Mouse (Mus musculus) lung, adult 2 months (tissue): ENCODE results near the gene Tmem54. TPM values are rescaled to one million over a fixed set of nuclear protein-coding genes. Genes with fewer than 3 reads are reported as not detected.
A peak's percentile ranks its signal among the peaks of the same experiment; 100 is the strongest.

Experiments used
- DNase-seq: peaks from one replicate; pipeline ENCODE4 v3.0.0; 2022
- H3K4me1 ChIP-seq: fragments of 200-500 bp; 2 replicates; pipeline ENCODE4 v1.6.1; 2011; ENCODE audit warnings: low read length; ENCODE audit not compliant: control insufficient read depth, insufficient read depth
- H3K4me3 ChIP-seq: fragments of 200-500 bp; replicated peaks from 2 replicates; pipeline ENCODE3; 2011; ENCODE audit warnings: low read depth, mild to moderate bottlenecking, control low read depth, low read length; ENCODE audit errors: extremely low read depth
- CTCF ChIP-seq: fragments of 200-500 bp; IDR thresholded peaks from 2 replicates; pipeline ENCODE4 v1.5.1; 2011; ENCODE audit warnings: mild to moderate bottlenecking, low read length, control low read depth; ENCODE audit not compliant: insufficient read depth
- POLR2A ChIP-seq: fragments of 200-500 bp; IDR thresholded peaks from 2 replicates; pipeline ENCODE4 v1.6.1; 2011; ENCODE audit warnings: low read depth, mild to moderate bottlenecking, control low read depth, low read length, borderline replicate concordance; ENCODE audit errors: extremely low read depth
- WGBS: fragments of 180-500 bp; shearing (Covaris S2); methylation state at CpG from one replicate; pipeline ENCODE4 v1.1.7; 2018; 5-methylcytosine and 5-hydroxymethylcytosine counted together
- polyA plus RNA-seq: library from polyadenylated mRNA; depleted of rRNA; stranded (reverse); fragments of >200 nt; gene quantifications from 2 replicates; pipeline ENCODE4 v1.2.3, GENCODE M21; 2012

The Tmem54 gene
- polyA plus RNA-seq, 1 experiment, result 39.0 TPM

DNA sequence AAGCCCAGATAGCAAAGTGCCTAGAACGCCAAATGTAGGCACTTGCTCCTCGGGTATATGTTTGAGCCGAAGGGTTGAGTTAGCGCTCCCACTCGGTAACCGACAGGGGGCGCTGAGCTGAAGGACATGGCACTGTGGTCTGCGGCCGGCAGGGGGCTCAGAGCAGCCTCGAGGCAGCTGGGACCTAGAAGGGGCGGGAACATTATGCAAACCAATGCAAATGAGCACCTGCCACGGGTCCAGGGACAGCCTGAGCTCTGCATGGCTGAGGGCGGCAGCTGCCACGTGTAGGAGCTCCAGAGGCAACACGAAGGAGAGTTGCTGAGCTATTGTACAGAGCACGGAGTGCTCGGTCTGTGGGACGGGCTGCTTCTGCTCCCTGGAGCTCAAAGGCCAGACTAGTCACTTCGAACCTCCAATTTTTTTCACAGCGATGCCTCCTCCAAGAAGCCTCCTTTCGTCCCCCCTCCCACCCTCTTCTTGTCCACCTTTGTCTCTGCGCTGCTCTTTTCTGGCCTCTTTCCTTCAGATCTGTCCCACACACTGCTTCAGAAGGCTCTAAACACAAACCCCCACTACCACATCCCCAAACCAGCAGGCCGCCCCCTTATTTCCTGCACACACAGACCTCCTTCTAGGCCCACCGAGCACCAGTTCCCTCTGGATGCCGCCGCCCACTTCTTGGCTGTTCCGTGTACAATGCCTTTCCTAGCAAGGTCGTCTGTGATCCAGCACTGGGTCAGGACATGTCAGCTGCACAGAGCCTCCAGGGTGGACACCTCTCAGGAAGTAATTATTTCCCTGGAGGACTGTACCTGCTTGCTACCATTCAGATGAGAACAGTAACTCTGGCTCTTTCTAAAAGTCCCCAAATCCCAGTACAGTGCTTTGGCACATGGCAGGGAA is 8.0 kb downstream of the Tmem54 start:
- Histone ChIP-seq H3K4me3 (no peak overlapping the region), H3K4me1 (no peaks in the 10 kb centered on the region)
- no peak for TF ChIP-seq POLR2A
- TF ChIP-seq CTCF, result peak; percentile 61
- no peak for DNase-seq
- 34% methylated on average over 28 of the region's 28 CpGs for WGBS

DNA sequence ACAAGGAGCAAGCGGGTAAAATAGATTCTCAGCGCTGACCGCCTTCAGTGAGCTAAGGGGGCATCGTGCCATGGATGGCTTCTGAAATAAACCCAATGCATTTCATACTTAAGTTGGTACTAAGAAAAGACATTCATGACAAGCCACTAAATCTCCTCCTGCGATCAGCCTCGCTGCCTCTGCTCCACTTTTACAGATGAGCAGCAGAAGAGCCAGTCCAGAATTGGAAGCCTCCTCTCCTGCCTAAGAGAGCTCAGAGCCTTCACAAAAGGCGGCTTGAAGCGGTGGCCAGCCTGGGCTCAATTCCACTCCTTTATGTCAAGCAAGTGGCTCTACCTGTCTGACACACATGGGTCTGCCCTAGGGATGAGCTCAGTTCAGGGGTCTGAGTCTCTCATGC is 11.4 kb downstream of the Tmem54 start:
- DNase-seq, result no peak
- WGBS, result 93% methylated on average over 8 of the region's 8 CpGs
- TF ChIP-seq POLR2A, result no peak
- no peak for TF ChIP-seq CTCF
- Histone ChIP-seq H3K4me3 (no peak overlapping the region), H3K4me1 (no peaks in the 10 kb centered on the region)

DNA sequence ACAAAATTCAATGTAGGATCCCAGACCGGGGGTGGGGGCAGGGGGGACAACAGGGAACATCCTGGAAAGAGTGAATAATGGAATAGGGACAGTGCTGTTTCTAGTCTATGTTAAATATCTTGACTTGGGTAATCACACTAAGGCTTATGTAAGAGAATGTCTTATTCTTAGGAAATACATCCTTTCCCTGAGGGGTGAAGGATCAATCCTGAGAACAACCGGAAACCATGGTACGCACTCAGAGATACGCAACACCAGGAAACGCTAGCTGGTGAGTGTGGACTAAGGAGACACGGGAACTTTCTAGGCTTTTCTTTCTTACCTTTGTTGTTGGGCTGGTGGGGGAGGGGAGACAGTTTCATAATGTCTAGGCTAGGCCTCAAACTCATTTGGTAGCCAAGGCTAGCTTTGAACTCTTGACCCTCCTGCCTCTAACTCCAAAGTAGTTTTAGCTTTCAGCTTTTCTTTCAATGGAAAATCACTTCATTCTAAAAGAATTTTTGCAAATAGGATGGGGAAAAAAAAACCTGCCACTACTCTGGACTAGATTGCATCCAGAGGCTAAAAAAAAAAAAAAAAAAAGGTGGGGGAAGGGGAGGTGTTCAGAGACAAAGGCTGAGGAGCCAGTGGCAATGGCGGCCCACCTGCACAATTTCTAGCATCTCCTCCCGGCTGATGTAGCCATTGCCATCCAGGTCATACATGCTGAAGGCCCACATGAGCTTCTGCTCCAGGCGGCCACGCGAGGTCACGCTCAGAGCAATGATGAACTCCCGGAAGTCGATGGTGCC is 12.6 kb downstream of the Tmem54 start:
- WGBS, result 75% methylated on average over 14 of the region's 14 CpGs
- H3K4me3 ChIP-seq, result no peak overlapping the region
- TF ChIP-seq POLR2A (no peak), CTCF (no peak)

DNA sequence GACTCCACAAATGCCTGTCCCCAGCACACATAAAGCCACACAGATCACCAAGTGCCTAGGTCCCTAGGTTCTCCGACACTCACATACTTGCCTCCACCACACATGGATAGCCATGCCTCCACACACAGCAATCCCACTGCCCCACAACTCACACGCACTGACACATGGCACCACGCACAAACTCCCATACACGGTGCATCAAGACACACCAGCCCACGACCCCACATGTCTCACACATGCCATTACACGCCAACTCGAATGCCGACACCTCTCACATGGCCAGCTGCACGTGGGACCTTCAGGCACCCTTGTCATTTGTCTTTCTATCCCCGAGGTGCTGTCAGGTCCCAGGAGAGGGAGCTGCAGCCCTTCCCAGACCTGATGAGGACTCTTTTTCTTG is 14.4 kb downstream of the Tmem54 start:
- no peak for TF ChIP-seq POLR2A
- no peak for TF ChIP-seq CTCF
- H3K4me1 ChIP-seq, result no peaks in the 10 kb centered on the region
- 70% methylated on average over 10 of the region's 10 CpGs for WGBS
- DNase-seq, result no peak
- H3K4me3 ChIP-seq, result no peak overlapping the region

More for the DNA sequence above, 12.6 kb downstream of the Tmem54 start:
- DNase-seq, result no peak
- no peaks in the 10 kb centered on the region for H3K4me1 ChIP-seq

DNA sequence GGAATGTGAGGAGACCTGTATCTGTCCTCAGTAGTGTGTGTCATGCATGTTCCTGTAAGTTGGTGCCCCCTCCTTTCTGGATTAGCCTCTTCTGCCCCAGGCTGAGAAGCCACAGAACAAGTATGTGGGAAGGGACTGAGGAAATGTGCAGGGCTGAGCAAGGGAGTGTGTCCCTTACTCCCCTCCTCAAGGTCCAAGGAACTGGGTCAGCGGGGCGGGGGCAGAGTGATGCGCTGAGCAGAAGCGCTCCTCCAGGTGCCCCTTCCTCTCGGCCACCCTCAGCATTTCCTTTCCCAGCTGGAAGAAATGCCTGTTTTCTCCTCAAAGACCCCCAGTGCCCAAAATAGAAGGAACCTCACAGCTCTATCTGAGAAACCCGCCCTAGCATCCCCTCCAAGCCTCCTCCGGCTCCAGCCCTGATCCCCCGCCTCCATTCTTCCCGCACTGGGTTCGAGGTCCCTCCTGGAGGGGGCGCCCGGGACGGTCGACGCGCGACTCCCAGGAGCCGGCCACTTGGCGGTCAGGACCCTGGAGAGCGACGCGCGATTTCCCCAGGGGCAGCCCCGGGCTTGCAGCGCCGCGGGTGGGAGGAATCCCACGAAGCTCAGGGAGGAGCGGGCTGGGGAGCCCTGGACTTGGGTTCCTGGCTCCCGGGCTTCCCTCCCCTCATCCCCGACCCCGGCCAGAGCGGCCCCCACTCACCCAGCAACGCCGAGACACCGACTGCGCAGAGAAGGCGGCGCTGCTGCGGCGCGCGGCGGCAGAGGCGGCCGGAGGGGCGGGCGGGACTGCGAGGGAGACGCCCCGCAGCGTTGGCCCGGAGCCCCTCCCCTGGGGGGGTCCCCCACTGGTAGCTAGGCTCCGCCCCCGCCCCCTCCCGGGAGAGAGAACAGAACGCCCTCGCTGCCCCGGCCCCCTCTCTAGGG is 15.4 kb downstream of the Tmem54 start:
- Histone ChIP-seq H3K4me1 (no peaks in the 10 kb centered on the region), H3K4me3 (no peak overlapping the region)
- TF ChIP-seq CTCF (no peak), POLR2A (no peak)
- WGBS, result 2% methylated on average over 59 of the region's 59 CpGs
- peak; percentile 41 for DNase-seq

DNA sequence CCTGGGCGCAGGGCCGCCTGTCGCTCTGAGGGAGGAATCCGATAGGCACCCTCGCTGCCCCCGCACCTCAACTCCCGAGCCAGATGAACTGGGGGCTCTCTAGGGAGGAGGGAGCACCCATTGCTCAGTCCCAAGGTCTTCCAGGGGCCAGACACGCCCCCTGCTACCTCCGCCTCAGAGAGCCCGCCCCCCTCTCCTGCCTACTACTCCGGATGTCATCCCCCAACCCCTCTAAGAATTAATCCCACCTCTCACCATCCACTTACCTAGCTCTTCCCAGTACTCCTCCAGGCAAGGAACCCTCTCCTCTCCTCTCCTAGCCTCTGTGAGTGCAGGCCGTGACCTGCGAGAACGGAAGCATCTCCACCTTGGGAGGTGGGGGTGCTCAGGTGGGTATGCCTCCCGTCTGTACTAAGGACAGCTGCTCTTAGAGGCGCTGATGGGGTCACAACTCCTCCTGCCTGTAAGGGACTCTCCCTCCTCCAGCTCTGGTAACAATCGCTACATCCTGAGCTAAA is 16.3 kb downstream of the Tmem54 start, which contains the start of gene Hpca:
TSS of gene Hpca (minus strand) at position 468 of the 518 bp plus-strand sequence.
- no peaks in the 10 kb centered on the region for H3K4me1 ChIP-seq
- no peak for DNase-seq
- no peak for TF ChIP-seq CTCF
- no peak for TF ChIP-seq POLR2A
- WGBS, result 3% methylated on average over 17 of the region's 17 CpGs
- H3K4me3 ChIP-seq, result no peak within 1 kb of the TSS

DNA sequence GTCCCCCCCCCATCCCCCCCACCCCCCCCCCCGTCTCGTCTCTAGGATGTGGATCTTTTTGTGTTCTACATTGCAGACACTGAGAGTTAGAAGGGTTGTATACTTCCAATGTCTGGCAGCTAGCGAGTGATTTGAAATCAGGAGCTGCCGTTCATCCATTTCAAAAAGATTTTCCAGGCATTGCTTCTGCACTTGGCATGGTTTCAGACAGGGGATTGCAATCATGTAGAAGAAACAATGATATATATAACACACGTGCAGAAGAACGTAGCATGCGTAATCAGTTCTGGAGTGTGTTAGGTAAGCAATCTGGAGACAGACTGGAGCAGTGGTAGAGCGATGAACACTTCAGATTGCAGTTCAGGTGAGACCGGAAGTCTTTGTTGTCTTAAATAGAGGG is 16.8 kb downstream of the Tmem54 start:
- no peaks in the 10 kb centered on the region for H3K4me1 ChIP-seq
- H3K4me3 ChIP-seq, result no peak overlapping the region
- TF ChIP-seq CTCF, result no peak
- TF ChIP-seq POLR2A, result no peak
- WGBS, result 28% methylated on average over 9 of the region's 9 CpGs
- no peak for DNase-seq

DNA sequence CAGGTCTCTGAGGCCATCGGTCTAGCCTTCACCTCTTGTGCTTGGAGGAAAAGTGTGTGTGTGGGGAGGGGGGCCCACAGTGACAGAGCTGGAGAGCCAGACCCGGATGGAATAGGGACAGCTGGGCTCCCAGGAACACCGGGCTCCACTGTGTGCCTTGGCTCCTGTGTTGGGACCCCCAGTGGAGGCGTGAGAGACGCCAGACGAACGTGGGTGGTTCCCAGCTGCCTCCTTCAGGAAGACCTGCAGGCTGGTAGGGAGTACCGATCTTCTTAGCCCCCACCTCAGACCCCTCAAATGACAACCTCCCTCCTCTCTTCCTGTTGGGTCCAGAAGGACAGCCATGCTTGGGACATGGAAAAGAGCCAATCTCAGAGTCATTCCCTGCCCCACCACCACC is 17.4 kb downstream of the Tmem54 start:
- no peak overlapping the region for H3K4me3 ChIP-seq
- no peaks in the 10 kb centered on the region for H3K4me1 ChIP-seq
- WGBS, result 26% methylated on average over 8 of the region's 8 CpGs
- DNase-seq, result no peak
- TF ChIP-seq CTCF (no peak), POLR2A (no peak)
